Mouse (Mus musculus) cerebellum, adult 11 months (tissue): ENCODE measurements around the gene Eif3d.

Experiments
- DNase-seq: peaks from one replicate; pipeline ENCODE4 v3.0.0; 2022

Eif3d gene

GRCm38 (mm10) chr15:77915287-77915686, 55.3 kb downstream of the Eif3d start:
- no peak for DNase-seq

GRCm38 (mm10) chr15:77914507-77914906, 56.1 kb downstream of the Eif3d start:
- no peak for DNase-seq

GRCm38 (mm10) chr15:77913054-77913453, 57.6 kb downstream of the Eif3d start:
- no peak for DNase-seq

- DNase-seq, result no peak
Measured at GRCm38 (mm10) chr15:77912585-77912984, 58.0 kb downstream of the Eif3d start.

GRCm38 (mm10) chr15:77912048-77912447, 58.6 kb downstream of the Eif3d start:
- no peak for DNase-seq

- no peak for DNase-seq
Measured at GRCm38 (mm10) chr15:77911065-77911464, 59.5 kb downstream of the Eif3d start.
